Mouse (Mus musculus) urinary bladder, adult 2 months (tissue): ENCODE results near the gene 1700008P02Rik. TPM values are rescaled to one million over a fixed set of nuclear protein-coding genes. Genes with fewer than 3 reads are reported as not detected.
"Not testable (repeated sequence)": the region's sequence is repeated elsewhere in the genome, so short reads cannot be mapped to it uniquely, and the experiment has no call there.

Experiments used
- DNase-seq: peaks from one replicate; pipeline ENCODE4 v3.0.0; 2022; ENCODE audit warnings: low spot score
- polyA plus RNA-seq: library from polyadenylated mRNA; depleted of rRNA; stranded (reverse); fragments of >200 nt; gene quantifications from 2 replicates; pipeline ENCODE4 v1.2.3, GENCODE M21; 2012; rRNA removed

The 1700008P02Rik gene
- polyA plus RNA-seq = not detected in 2 replicates

- no peak for DNase-seq
These were observed at the start of gene 1700008P02Rik for GRCm38 (mm10) chr3:6620343-6620742. Gene 1700008P02Rik (minus strand): TSS chr3:6620443.

- DNase-seq = no peak
These were observed 29.2 kb upstream of the 1700008P02Rik start for GRCm38 (mm10) chr3:6649411-6649810.

GRCm38 (mm10) chr3:6638151-6638550 is 17.9 kb upstream of the 1700008P02Rik start:
- DNase-seq = not testable (repeated sequence)

- DNase-seq = no peak
These were observed 14.0 kb upstream of the 1700008P02Rik start for GRCm38 (mm10) chr3:6634256-6634655.

- DNase-seq = no peak
These were observed 2.4 kb downstream of the 1700008P02Rik start for GRCm38 (mm10) chr3:6617881-6618280.
